Mouse (Mus musculus): Measurements from ENCODE around the gene Il12b. TPM values are rescaled to one million over a fixed set of nuclear protein-coding genes. Genes with fewer than 3 reads are reported as not detected.

Il12b gene
- polyA plus RNA-seq, 1 experiment from 2014 or later: not detected

- H3K4me1 ChIP-seq (ENCODE audit: control insufficient read depth, insufficient read depth, low read length): 0 out of 2 replicates have a peak, but pooled peaks cover 3% of the 10 kb centered on the region
- no peaks in the 10 kb centered on the region for H3K27me3 ChIP-seq (ENCODE audit: control insufficient read depth, insufficient read depth, low read length)
- no peak overlapping the region for H3K9ac ChIP-seq (replicated peaks; ENCODE audit: low read depth, low read length)
- no peaks in the 10 kb centered on the region for H3K9me3 ChIP-seq (ENCODE audit: control insufficient read depth, low read length)
- no peak overlapping the region for H3K4me3 ChIP-seq (ENCODE audit: low read depth, low read length)
- H3K36me3 ChIP-seq (ENCODE audit: control insufficient read depth, insufficient read depth, low read length): no peaks in the 10 kb centered on the region
- no peak overlapping the region for H3K27ac ChIP-seq (ENCODE audit: low read depth, low read length)
- no peak overlapping the region for H3K4me2 ChIP-seq (ENCODE audit: low read depth, low read length)
- 96% methylated on average over 4 of the region's 4 CpGs for WGBS
- no peak for ATAC-seq (ENCODE audit: low read depth)
Measured at GRCm38 (mm10) chr11:44405113-44405512, 5.2 kb downstream of the Il12b start.

DNA sequence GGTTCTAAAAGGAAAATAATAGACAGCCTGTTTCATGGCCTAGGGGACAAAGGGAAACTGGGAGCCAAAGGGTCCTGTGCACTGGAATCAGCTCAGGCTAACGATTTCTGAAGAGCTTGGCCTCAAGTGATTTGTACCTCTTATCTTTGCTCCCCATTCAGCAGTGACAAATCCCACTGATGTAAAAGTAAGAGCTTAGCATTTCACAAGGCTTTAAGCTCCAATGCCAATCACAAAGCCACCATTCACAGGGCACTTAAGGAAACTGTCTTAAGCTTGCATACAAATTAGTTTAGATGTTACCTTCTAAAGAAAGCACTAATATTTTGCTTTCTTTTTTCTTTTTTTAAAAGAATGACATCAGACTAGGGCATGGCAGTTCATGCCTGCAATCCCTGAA, 6.1 kb downstream of the Il12b start:
- WGBS: 30% methylated on average over 1 of the region's 1 CpGs
- Histone ChIP-seq H3K4me2 (ENCODE audit: low read depth, low read length) (no peak overlapping the region), H3K36me3 (ENCODE audit: control insufficient read depth, insufficient read depth, low read length) (no peaks in the 10 kb centered on the region), H3K4me1 (ENCODE audit: control insufficient read depth, insufficient read depth, low read length) (0 out of 2 replicates have a peak, but pooled peaks cover 3% of the 10 kb centered on the region), H3K4me3 (ENCODE audit: low read depth, low read length) (no peak overlapping the region), H3K9ac (replicated peaks; ENCODE audit: low read depth, low read length) (no peak overlapping the region), H3K27me3 (ENCODE audit: control insufficient read depth, insufficient read depth, low read length) (no peaks in the 10 kb centered on the region), H3K27ac (ENCODE audit: low read depth, low read length) (no peak overlapping the region), H3K9me3 (ENCODE audit: control insufficient read depth, low read length) (no peaks in the 10 kb centered on the region)
- no peak for ATAC-seq (ENCODE audit: low read depth)

- no peak overlapping the region for H3K4me2 ChIP-seq (ENCODE audit: low read depth, low read length)
- 76% methylated on average over 5 of the region's 5 CpGs for WGBS
- H3K36me3 ChIP-seq (ENCODE audit: control insufficient read depth, insufficient read depth, low read length): no peaks in the 10 kb centered on the region
- H3K27me3 ChIP-seq (ENCODE audit: control insufficient read depth, insufficient read depth, low read length): no peaks in the 10 kb centered on the region
- 0 out of 2 replicates have a peak, but pooled peaks cover 3% of the 10 kb centered on the region for H3K4me1 ChIP-seq (ENCODE audit: control insufficient read depth, insufficient read depth, low read length)
- no peaks in the 10 kb centered on the region for H3K9me3 ChIP-seq (ENCODE audit: control insufficient read depth, low read length)
- no peak for ATAC-seq (ENCODE audit: low read depth)
- H3K9ac ChIP-seq (replicated peaks; ENCODE audit: low read depth, low read length): no peak overlapping the region
- H3K27ac ChIP-seq (ENCODE audit: low read depth, low read length): no peak overlapping the region
- no peak overlapping the region for H3K4me3 ChIP-seq (ENCODE audit: low read depth, low read length)
Measured at GRCm38 (mm10) chr11:44406457-44406856, 6.6 kb downstream of the Il12b start.

- no peak for ATAC-seq (ENCODE audit: low read depth)
Measured at GRCm38 (mm10) chr11:44408626-44409025, 8.8 kb downstream of the Il12b start.

GRCm38 (mm10) chr11:44410413-44410812, 10.6 kb downstream of the Il12b start:
- Histone ChIP-seq H3K4me1 (ENCODE audit: control insufficient read depth, insufficient read depth, low read length) (no peaks in the 10 kb centered on the region), H3K27ac (ENCODE audit: low read depth, low read length) (no peak overlapping the region), H3K27me3 (ENCODE audit: control insufficient read depth, insufficient read depth, low read length) (no peaks in the 10 kb centered on the region), H3K36me3 (ENCODE audit: control insufficient read depth, insufficient read depth, low read length) (no peaks in the 10 kb centered on the region), H3K9ac (replicated peaks; ENCODE audit: low read depth, low read length) (no peak overlapping the region), H3K4me3 (ENCODE audit: low read depth, low read length) (no peak overlapping the region), H3K4me2 (ENCODE audit: low read depth, low read length) (no peak overlapping the region), H3K9me3 (ENCODE audit: control insufficient read depth, low read length) (no peaks in the 10 kb centered on the region)
- WGBS: 65% methylated on average over 3 of the region's 3 CpGs
- ATAC-seq (ENCODE audit: low read depth): no peak

More at GRCm38 (mm10) chr11:44408626-44409025, 8.8 kb downstream of the Il12b start:
- WGBS: 19% methylated on average over 5 of the region's 5 CpGs
- Histone ChIP-seq H3K27ac (ENCODE audit: low read depth, low read length) (no peak overlapping the region), H3K36me3 (ENCODE audit: control insufficient read depth, insufficient read depth, low read length) (no peaks in the 10 kb centered on the region), H3K4me1 (ENCODE audit: control insufficient read depth, insufficient read depth, low read length) (no peaks in the 10 kb centered on the region), H3K4me2 (ENCODE audit: low read depth, low read length) (no peak overlapping the region), H3K27me3 (ENCODE audit: control insufficient read depth, insufficient read depth, low read length) (no peaks in the 10 kb centered on the region), H3K4me3 (ENCODE audit: low read depth, low read length) (no peak overlapping the region), H3K9me3 (ENCODE audit: control insufficient read depth, low read length) (no peaks in the 10 kb centered on the region), H3K9ac (replicated peaks; ENCODE audit: low read depth, low read length) (no peak overlapping the region)

GRCm38 (mm10) chr11:44412276-44412675, 12.4 kb downstream of the Il12b start:
- no peak overlapping the region for H3K4me3 ChIP-seq (ENCODE audit: low read depth, low read length)
- ATAC-seq (ENCODE audit: low read depth): no peak
- 88% methylated on average over 8 of the region's 8 CpGs for WGBS
- no peak overlapping the region for H3K27ac ChIP-seq (ENCODE audit: low read depth, low read length)
- H3K27me3 ChIP-seq (ENCODE audit: control insufficient read depth, insufficient read depth, low read length): no peaks in the 10 kb centered on the region
- no peaks in the 10 kb centered on the region for H3K9me3 ChIP-seq (ENCODE audit: control insufficient read depth, low read length)
- H3K36me3 ChIP-seq (ENCODE audit: control insufficient read depth, insufficient read depth, low read length): no peaks in the 10 kb centered on the region
- no peak overlapping the region for H3K4me2 ChIP-seq (ENCODE audit: low read depth, low read length)
- H3K9ac ChIP-seq (replicated peaks; ENCODE audit: low read depth, low read length): no peak overlapping the region
- H3K4me1 ChIP-seq (ENCODE audit: control insufficient read depth, insufficient read depth, low read length): no peaks in the 10 kb centered on the region

DNA sequence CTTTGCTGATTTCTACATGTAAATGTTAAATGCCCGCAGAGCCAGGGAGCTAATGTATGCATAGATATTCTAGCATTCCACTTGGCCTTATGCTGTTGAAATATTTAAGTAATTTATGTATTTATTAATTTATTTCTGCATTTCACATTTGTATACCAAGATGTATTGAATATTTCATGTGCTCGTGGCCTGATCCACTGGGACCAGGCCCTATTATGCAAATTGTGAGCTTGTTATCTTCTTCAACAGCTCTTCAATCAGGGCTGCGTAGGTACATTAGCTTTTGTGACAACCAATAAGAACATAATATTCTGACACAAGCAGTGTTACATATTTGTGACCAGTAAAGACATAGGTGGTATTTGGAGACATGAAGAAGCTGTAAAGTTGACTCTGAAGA, 13.5 kb downstream of the Il12b start:
- H3K4me3 ChIP-seq (ENCODE audit: low read depth, low read length): no peak overlapping the region
- 75% methylated on average over 3 of the region's 3 CpGs for WGBS
- H3K36me3 ChIP-seq (ENCODE audit: control insufficient read depth, insufficient read depth, low read length): no peaks in the 10 kb centered on the region
- H3K27ac ChIP-seq (ENCODE audit: low read depth, low read length): no peak overlapping the region
- H3K4me1 ChIP-seq (ENCODE audit: control insufficient read depth, insufficient read depth, low read length): no peaks in the 10 kb centered on the region
- no peak overlapping the region for H3K4me2 ChIP-seq (ENCODE audit: low read depth, low read length)
- no peaks in the 10 kb centered on the region for H3K27me3 ChIP-seq (ENCODE audit: control insufficient read depth, insufficient read depth, low read length)
- H3K9me3 ChIP-seq (ENCODE audit: control insufficient read depth, low read length): no peaks in the 10 kb centered on the region
- H3K9ac ChIP-seq (replicated peaks; ENCODE audit: low read depth, low read length): no peak overlapping the region
- no peak for ATAC-seq (ENCODE audit: low read depth)

- H3K9ac ChIP-seq (replicated peaks; ENCODE audit: low read depth, low read length): no peak overlapping the region
- WGBS: 85% methylated on average over 3 of the region's 3 CpGs
- H3K27me3 ChIP-seq (ENCODE audit: control insufficient read depth, insufficient read depth, low read length): no peaks in the 10 kb centered on the region
- H3K4me3 ChIP-seq (ENCODE audit: low read depth, low read length): no peak overlapping the region
- no peak for ATAC-seq (ENCODE audit: low read depth)
- H3K4me1 ChIP-seq (ENCODE audit: control insufficient read depth, insufficient read depth, low read length): no peaks in the 10 kb centered on the region
- H3K27ac ChIP-seq (ENCODE audit: low read depth, low read length): no peak overlapping the region
- H3K4me2 ChIP-seq (ENCODE audit: low read depth, low read length): no peak overlapping the region
- H3K9me3 ChIP-seq (ENCODE audit: control insufficient read depth, low read length): no peaks in the 10 kb centered on the region
- H3K36me3 ChIP-seq (ENCODE audit: control insufficient read depth, insufficient read depth, low read length): no peaks in the 10 kb centered on the region
Measured at GRCm38 (mm10) chr11:44414605-44415004, 14.7 kb downstream of the Il12b start.

DNA sequence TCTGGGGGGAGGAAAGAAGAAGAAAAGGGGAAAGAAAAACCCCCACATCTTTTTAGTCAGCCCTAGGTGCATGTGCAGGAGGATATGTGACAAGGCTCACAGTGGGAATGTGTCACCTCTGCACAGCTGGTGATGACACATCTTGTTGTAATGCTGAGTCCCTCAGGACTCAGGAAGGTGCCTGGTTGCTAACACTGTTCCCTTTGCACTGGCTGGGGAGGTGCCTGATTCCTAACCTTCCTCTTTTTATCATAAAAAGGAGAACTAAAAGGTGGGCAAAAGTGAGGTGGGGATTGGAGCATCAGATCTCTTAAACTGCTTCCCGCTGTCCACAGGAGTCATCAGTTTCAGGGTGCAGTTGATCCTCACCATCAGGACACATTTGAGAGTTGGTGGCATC, 17.5 kb downstream of the Il12b start:
- H3K27ac ChIP-seq (ENCODE audit: low read depth, low read length): no peak overlapping the region
- H3K4me1 ChIP-seq (ENCODE audit: control insufficient read depth, insufficient read depth, low read length): no peaks in the 10 kb centered on the region
- WGBS: 78% methylated on average over 1 of the region's 1 CpGs
- no peaks in the 10 kb centered on the region for H3K36me3 ChIP-seq (ENCODE audit: control insufficient read depth, insufficient read depth, low read length)
- ATAC-seq (ENCODE audit: low read depth): no peak
- H3K9ac ChIP-seq (replicated peaks; ENCODE audit: low read depth, low read length): no peak overlapping the region
- H3K4me2 ChIP-seq (ENCODE audit: low read depth, low read length): no peak overlapping the region
- H3K27me3 ChIP-seq (ENCODE audit: control insufficient read depth, insufficient read depth, low read length): no peaks in the 10 kb centered on the region
- H3K4me3 ChIP-seq (ENCODE audit: low read depth, low read length): no peak overlapping the region
- no peaks in the 10 kb centered on the region for H3K9me3 ChIP-seq (ENCODE audit: control insufficient read depth, low read length)

Measured in neural tube, embryonic 14.5 days (tissue).